Mouse (Mus musculus) layer of hippocampus, adult 18-20 months (tissue): ENCODE data around the gene Fndc3b. TPM values are rescaled to one million over a fixed set of nuclear protein-coding genes. Genes with fewer than 3 reads are reported as not detected.
A peak's percentile ranks its signal among the peaks of the same experiment; 100 is the strongest.

ENCODE experiments used
- DNase-seq, 2 experiments: peaks; one replicate each; pipeline ENCODE4 v3.0.0; 2022; ENCODE audit warnings: low spot score in 2 of 2
- total RNA-seq, 2 experiments: library from RNA; stranded (reverse); gene quantifications; 2 replicates each; pipeline ENCODE4 v1.2.3; 2021

Gene Fndc3b
- total RNA-seq, 2 experiments from 2014 or later: 20.5 to 21.2 TPM

- DNase-seq: no peak
These were observed 237.1 kb downstream of the Fndc3b start for GRCm38 (mm10) chr3:27473801-27474599.

DNA sequence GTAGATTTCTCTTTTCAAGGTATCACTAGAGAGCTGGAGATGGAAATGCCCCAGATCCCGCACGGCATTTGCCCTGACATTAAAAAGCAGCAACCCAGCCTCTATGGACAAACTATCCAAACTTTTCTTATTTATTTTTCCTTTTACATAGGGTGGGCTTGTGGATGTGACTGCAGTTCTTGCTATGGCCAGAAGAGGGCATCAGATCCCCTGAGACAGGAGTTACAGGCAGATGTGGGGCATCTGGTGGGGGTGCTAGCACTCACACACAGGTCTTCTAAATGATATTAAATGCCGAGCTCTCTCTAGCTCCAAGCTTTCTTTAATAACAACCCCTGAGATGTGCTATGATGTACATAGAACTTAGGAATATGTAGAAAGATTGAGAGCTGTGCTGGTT lies 238.3 kb downstream of the Fndc3b start:
- no peak for DNase-seq

GRCm38 (mm10) chr3:27470781-27471180 lies 240.3 kb downstream of the Fndc3b start:
- DNase-seq: no peak

- no peak for DNase-seq
These were observed 241.1 kb downstream of the Fndc3b start for GRCm38 (mm10) chr3:27469971-27470370.

DNA sequence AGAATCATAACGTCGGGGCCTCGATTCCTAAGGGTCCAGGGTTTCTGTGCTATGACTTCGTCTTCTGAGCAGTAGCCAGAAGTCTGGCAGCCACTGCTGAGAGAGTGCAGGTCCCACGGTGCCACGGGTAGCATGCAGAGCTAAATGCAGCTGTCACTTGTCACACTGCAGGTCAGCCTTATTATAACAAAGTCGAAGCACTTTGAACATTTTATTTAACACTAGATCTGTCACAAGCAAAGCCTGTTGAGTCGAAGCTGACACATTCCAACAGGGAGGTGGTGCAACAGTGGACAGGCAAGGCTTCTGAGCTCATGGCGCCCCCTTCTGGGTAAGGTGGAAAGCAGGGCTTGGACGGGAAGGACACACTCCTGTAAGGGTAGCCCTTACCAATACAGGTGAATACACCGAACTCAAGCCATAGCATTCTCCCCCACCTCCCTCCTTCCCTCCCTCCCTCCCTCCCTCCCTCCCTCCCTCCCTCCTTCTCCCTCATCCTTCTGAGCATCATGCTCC lies 243.5 kb downstream of the Fndc3b start:
- no peak for DNase-seq

DNA sequence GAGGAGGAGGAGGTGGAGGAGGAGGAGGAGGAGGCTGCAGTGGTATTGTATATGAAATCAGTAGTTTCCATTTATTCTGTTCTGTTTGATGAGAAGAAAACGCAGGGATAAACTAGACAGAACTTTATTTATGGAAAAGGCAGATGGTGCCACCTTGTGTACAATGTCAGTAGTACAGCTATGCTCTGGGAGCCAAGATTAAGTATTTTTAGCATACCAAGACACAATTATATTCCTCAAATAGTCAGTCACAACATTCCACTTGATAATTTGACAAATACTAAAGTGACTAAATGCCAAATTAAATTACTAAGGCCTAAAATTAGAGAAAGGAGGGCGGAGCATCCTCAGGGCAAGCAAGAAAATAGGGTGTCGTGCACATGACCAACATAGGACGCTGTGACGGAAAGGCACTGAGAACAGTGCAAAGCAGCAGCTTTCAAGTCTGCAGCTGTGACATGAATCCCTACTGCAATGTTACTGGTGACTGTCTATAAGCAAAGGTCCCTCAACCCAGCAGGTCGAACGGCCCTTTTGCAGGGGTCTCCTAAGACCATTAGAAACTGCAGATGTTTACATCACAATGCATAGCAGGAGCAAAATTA lies 244.7 kb downstream of the Fndc3b start:
- DNase-seq: peak; percentile 44 to 91

- DNase-seq: no peak
These were observed 247.7 kb downstream of the Fndc3b start for GRCm38 (mm10) chr3:27463373-27463772.

DNA sequence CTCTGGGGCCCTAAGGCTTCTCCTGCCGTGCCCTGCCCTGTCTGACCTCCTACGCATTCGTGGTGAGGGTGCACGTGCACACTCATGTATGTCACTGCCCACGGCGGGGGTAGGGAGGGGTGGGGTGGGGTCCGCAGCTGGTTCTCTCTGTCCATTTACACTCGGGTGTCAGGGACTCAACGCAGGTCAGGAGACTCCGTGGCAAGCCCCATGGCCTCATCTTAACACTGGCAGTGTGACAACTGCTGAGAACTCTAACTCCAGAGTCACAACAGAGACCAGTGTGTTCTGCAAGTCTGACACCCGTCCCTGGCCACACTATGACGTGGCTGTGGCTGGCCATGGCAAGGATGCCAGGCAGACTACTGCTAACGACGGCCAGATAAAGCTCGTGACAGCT lies 248.2 kb downstream of the Fndc3b start:
- no peak for DNase-seq

GRCm38 (mm10) chr3:27462316-27462902 lies 248.7 kb downstream of the Fndc3b start:
- DNase-seq: no peak

GRCm38 (mm10) chr3:27461861-27462260 lies 249.2 kb downstream of the Fndc3b start:
- no peak for DNase-seq

GRCm38 (mm10) chr3:27461037-27461436 lies 250.1 kb downstream of the Fndc3b start:
- DNase-seq: peak; percentile 58 to 86

- no peak for DNase-seq
These were observed 252.7 kb downstream of the Fndc3b start for GRCm38 (mm10) chr3:27458416-27458815.

DNA sequence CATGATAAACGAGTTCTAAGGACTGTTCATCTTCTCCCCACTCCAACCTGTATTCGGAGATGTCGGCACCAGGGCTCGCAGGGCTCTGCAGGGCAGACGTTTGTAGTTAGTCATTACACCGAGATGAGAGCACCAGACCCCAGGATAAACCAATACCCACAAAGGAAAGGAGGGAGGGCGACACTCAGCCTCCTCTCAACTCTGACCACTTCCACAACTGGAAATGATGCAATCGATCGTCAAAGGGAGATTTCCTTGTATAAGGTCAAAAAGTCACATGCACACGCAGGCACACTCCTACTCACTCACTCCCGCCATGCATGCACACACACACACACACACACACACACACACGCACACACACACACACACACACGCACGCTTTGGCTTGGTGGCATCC lies 254.6 kb downstream of the Fndc3b start:
- DNase-seq: no peak

DNA sequence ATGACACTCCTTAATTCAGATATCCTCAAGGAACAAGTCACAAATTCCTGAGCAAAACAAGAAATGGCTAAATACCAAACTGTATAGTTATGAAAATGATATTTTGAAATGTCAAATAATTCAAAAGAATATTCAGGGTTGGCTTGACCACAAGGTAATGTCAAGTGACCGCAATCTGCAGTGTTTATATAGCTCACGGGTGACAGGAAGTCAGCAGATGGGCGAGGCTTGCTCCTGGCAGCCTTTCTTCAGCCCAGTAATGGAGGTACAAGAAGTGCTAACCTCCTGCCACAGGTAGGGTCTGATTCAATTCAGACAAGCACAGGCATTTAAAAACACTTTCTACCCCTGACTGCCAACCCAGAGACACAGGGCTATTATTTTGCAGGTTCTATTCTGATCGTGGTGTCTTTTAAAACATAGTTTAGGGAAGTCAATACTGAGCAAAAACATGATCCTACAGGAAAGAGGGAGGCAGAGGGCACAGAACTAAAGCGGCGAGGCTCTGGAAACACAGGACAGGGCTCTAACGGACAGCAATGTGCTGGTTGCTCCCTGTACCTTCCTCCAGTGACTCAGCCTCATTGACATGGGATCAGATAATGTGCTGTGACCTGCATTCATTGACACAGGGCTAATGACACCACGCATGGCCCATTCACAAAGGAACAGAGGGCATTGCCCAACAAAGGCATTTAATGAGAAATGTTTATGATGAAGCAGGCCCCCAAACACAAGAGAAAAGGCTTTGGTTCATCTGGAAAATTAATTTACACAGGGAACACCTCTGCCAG lies 256.5 kb downstream of the Fndc3b start:
- no peak for DNase-seq

DNA sequence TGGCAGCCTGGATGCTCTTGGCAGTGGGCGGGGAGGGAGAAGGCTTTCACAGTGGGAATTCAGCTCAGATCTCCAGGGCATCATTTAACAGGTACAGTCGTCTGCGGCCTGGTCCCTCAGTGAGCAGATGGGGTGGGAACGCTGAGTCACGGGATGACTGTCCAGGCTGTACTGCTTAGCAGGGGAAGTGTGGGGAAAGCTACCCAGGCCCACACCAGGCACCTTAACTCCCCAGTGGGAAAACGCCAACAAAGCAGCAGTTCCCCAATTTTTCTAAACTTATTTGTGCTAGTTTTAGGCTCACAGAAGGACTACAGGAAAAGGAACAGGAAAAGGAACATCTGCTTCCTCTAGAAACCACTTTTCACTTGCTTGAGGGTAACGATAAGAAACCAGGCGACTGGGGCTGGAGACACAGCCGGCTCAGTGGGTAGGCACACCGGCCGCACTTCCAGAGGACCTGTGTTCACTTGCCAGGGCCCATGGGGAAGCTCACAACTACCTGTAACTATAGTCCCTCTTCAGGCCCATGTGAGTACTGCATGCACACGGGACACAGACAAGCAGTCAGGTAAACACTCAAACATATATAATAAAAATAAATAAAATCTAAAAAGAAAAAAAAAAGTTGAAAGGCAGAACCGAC lies 257.5 kb downstream of the Fndc3b start:
- DNase-seq: no peak

DNA sequence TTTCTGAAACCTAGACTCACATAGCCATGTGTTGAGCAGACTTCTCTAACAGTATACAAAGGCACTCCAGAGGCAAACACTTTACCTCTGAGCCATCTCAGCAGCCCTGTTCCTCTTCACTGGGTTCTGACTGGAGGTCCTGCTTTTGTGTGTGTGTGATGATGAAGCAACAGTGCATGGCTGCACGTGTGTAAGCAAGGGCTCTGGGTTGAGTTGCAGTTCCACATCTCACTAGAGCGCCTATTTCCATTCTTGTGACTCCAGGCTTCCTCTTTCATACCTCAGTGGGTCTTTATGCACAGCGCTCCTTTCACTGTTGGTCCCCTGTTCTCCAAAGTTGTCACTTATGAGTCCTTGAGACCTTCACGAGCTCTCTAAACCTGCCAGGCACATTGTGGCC lies 261.7 kb downstream of the Fndc3b start:
- no peak for DNase-seq

GRCm38 (mm10) chr3:27448367-27448766 lies 262.7 kb downstream of the Fndc3b start:
- no peak for DNase-seq

DNA sequence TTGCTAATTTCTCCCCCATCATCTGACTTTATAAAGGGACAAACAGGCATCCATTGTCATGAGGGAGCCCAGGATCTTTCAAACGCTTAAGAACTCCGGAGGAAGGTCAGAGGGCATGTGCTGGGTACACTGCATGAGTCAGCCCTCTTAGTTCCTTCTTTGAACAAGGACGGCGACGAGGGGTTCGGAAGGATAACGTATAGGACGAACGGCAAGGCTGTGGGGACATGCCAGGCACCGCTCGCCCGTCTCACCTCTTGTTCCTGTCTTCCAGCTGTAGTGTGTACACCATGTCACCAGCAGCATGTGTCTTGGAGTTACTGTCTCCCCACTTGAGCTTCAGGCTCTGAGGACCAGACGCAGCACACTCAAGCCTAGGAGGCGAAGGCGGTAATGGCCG lies 271.4 kb downstream of the Fndc3b start:
- no peak for DNase-seq

GRCm38 (mm10) chr3:27435096-27435620 lies 275.9 kb downstream of the Fndc3b start:
- no peak for DNase-seq

DNA sequence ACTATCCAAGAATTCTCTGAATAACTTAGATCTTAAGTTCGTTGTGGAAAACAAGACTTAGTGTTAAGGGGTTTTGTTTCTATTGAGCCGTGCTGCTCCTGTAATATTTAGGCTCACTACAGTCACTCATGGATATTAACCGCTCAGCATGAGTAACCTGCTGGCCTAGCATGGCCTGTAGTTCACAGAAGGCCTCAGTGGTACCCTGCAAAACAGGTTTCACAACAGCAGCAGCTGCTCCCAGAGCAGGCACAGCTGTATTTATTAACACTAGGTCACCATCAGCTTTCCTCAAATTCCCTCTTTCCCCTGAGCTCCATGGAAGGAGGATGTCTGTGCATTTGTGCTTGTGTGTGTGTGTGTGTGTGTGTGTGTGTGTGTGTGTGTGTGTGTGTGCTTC lies 278.1 kb downstream of the Fndc3b start:
- no peak for DNase-seq
